ENCODE assay signal across 8 mouse cellular contexts in genomic region chr17:29305058-29305806, GRCm38 (mm10). TPM values are rescaled to one million over a fixed set of nuclear protein-coding genes. Genes with fewer than 3 reads are reported as not detected.
DNase-seq lines count a peak whose midpoint lies in the region; ATAC-seq lines count a peak whose summit lies in the region.

No protein-coding gene starts in this region.

- peaks cover 16% of the 10 kb centered on the region; the same call in 1 of the 2 replicates for H3K27me3 ChIP-seq in liver, embryonic 13.5 days

- H3K4me2 ChIP-seq in liver, embryonic 13.5 days = 0 out of 2 replicates have a peak overlapping the region, but pooled peaks have one; percentile 11

- DNase-seq in liver, embryonic 13.5 days = no peak
- DNase-seq in liver = no peak
- DNase-seq in embryo, embryonic 10 days (ENCODE audit: low spot score) = peak; percentile 54
- DNase-seq in heart, postnatal 36 days = peak; percentile 52 to 62
- peak; percentile 47 for DNase-seq in lung, postnatal 25 days (ENCODE audit: low spot score)
- DNase-seq in right cerebral cortex, postnatal 4 days = no peak
- no peak for DNase-seq in T-cell, adult 2 months (ENCODE audit: low spot score)
- no peak for DNase-seq in urinary bladder, adult 2 months (ENCODE audit: low spot score)

- H3K9ac ChIP-seq in liver, embryonic 13.5 days = no peak overlapping the region

- WGBS in liver, embryonic 13.5 days (ENCODE audit: insufficient replicate concordance) = 23% methylated on average over 15 of the region's 15 CpGs

- intact Hi-C loops in heart, postnatal 36 days (cut with DNase I) = loop anchor here (2.0 kb wide), 1 partner anchor 42 kb away; the partner anchor contains the start of gene Mtch1

- no peak overlapping the region for H3K27ac ChIP-seq in liver, embryonic 13.5 days

- H3K4me1 ChIP-seq in liver, embryonic 13.5 days (replicated peaks) = peaks cover 25% of the 10 kb centered on the region

- ATAC-seq in liver, embryonic 13.5 days (ENCODE audit: low read depth) = no peak

- no peak overlapping the region for H3K4me3 ChIP-seq in liver, embryonic 13.5 days (replicated peaks)

- H3K9me3 ChIP-seq in liver, embryonic 13.5 days (replicated peaks) = no peaks in the 10 kb centered on the region

- H3K36me3 ChIP-seq in liver, embryonic 13.5 days = peaks cover 14% of the 10 kb centered on the region

RNA-seq across cellular contexts. Expression of gene Pi16, which starts 12.2 kb away (rescaled TPM):
- 0.30 and 0.32 TPM in 2 replicates for polyA plus RNA-seq in liver, embryonic 13.5 days (2015; fragmentation: Nextera tagmentation; extraction: Ambion mirVana)
- 10 to 100 TPM; 35.9 to 42.4 TPM for total RNA-seq in heart, postnatal 36 days (2021)
- polyA plus RNA-seq in urinary bladder, adult 2 months (2012; rRNA removed) = 405 and 508 TPM in 2 replicates

RNA-seq across cellular contexts. Expression of gene BC004004, which starts 36.6 kb away (rescaled TPM):
- 54.2 and 55.3 TPM in 2 replicates for polyA plus RNA-seq in liver, embryonic 13.5 days (2015; fragmentation: Nextera tagmentation; extraction: Ambion mirVana)
- 100 to 1,000 TPM; 228 to 258 TPM for total RNA-seq in heart, postnatal 36 days (2021)
- polyA plus RNA-seq in urinary bladder, adult 2 months (2012; rRNA removed) = 94.6 and 101 TPM in 2 replicates

RNA-seq across cellular contexts. Expression of gene Ppil1, which starts 41.2 kb away (rescaled TPM):
- polyA plus RNA-seq in liver, embryonic 13.5 days (2015; fragmentation: Nextera tagmentation; extraction: Ambion mirVana) = 117 and 120 TPM in 2 replicates
- total RNA-seq in heart, postnatal 36 days (2021) = 10 to 100 TPM; 27.0 to 27.2 TPM
- polyA plus RNA-seq in urinary bladder, adult 2 months (2012; rRNA removed) = 27.9 and 31.3 TPM in 2 replicates

RNA-seq across cellular contexts. Expression of gene Mtch1, which starts 42.5 kb away (rescaled TPM):
- polyA plus RNA-seq in liver, embryonic 13.5 days (2015; fragmentation: Nextera tagmentation; extraction: Ambion mirVana) = 55.2 and 64.0 TPM in 2 replicates
- 100 to 1,000 TPM; 201 to 211 TPM for total RNA-seq in heart, postnatal 36 days (2021)
- 263 and 279 TPM in 2 replicates for polyA plus RNA-seq in urinary bladder, adult 2 months (2012; rRNA removed)

RNA-seq across cellular contexts. Expression of gene Fgd2, which starts 55.5 kb away (rescaled TPM):
- polyA plus RNA-seq in liver, embryonic 13.5 days (2015; fragmentation: Nextera tagmentation; extraction: Ambion mirVana) = 4.5 and 5.0 TPM in 2 replicates
- total RNA-seq in heart, postnatal 36 days (2021) = 1 to 10 TPM; 3.5 to 4.5 TPM
- polyA plus RNA-seq in urinary bladder, adult 2 months (2012; rRNA removed) = 19.0 and 26.4 TPM in 2 replicates

Comparison
In these comparisons a context has a peak if more than half of its experiments do, and no peak if none do; other contexts are left out.
1. DNase-seq: peak in embryo, embryonic 10 days (single experiment), heart, postnatal 36 days (2 of 2) and lung, postnatal 25 days (single experiment); none in liver, embryonic 13.5 days (single experiment), liver (single experiment), right cerebral cortex, postnatal 4 days (single experiment), T-cell, adult 2 months (single experiment) and urinary bladder, adult 2 months (single experiment).
2. RNA of gene Pi16, which starts 12.2 kb away (polyA plus RNA-seq): 405 to 508 TPM in urinary bladder, adult 2 months; 0.30 to 0.32 TPM in liver, embryonic 13.5 days; every median in the first group is over 100 times any median in the second.